Mouse (Mus musculus) splenic B cell, adult 2 months (primary cell): ENCODE data around the gene Aanat.
"Not testable (repeated sequence)": the region's sequence is repeated elsewhere in the genome, so short reads cannot be mapped to it uniquely, and the experiment has no call there.

ENCODE experiments used
- DNase-seq: peaks from one replicate; pipeline ENCODE4 v3.0.0-alpha.2; 2011; ENCODE audit warnings: low read depth, low spot score
- H3K27me3 ChIP-seq: 2 replicates; pipeline ENCODE4 v1.6.1; 2012; ENCODE audit warnings: mild to moderate bottlenecking, low read length, moderate library complexity, mixed read lengths; ENCODE audit not compliant: control insufficient read depth, poor library complexity, insufficient read depth, severe bottlenecking
- H3K36me3 ChIP-seq: 2 replicates; pipeline ENCODE4 v1.6.1; 2012; ENCODE audit warnings: mild to moderate bottlenecking, low read length, moderate library complexity, mixed read lengths; ENCODE audit not compliant: control insufficient read depth, poor library complexity, insufficient read depth, severe bottlenecking

The Aanat gene

DNA sequence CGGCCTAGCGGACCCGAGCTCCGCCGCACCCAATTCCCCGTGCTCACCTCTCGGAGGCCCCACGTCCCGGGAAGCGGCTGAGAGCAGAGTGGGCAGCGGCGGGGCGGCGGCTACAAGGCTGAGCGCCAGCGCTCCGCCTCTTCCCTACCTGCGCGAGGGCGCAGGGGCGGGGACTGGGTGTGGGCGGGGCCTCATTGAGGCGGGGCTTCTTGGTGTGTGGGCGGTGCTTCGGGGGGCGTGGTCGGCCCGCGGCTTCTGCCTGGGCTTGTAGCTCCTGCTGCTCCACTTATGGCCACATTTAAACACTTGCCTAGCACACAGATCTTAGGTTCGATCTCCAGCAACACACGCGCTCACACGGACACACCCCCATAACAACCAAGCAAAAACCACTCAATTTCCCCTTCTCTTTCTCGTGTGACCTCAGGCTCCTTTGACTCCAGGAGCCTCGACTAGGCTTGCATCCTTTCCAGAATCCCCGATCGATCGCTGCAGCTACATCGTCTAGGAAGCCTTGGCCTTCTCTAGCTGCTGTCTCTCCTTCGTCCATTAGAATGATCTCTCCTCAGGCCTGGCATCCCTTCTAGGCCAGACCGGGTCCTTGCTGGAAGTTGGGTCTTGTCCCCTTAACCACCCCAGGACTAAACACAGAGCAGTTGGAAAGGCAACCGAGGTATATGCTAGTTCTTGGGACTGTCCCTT lies 38.0 kb downstream of the Aanat start:
- Histone ChIP-seq H3K36me3 (no peaks in the 10 kb centered on the region), H3K27me3 (no peaks in the 10 kb centered on the region)
- DNase-seq: peak; percentile 94

DNA sequence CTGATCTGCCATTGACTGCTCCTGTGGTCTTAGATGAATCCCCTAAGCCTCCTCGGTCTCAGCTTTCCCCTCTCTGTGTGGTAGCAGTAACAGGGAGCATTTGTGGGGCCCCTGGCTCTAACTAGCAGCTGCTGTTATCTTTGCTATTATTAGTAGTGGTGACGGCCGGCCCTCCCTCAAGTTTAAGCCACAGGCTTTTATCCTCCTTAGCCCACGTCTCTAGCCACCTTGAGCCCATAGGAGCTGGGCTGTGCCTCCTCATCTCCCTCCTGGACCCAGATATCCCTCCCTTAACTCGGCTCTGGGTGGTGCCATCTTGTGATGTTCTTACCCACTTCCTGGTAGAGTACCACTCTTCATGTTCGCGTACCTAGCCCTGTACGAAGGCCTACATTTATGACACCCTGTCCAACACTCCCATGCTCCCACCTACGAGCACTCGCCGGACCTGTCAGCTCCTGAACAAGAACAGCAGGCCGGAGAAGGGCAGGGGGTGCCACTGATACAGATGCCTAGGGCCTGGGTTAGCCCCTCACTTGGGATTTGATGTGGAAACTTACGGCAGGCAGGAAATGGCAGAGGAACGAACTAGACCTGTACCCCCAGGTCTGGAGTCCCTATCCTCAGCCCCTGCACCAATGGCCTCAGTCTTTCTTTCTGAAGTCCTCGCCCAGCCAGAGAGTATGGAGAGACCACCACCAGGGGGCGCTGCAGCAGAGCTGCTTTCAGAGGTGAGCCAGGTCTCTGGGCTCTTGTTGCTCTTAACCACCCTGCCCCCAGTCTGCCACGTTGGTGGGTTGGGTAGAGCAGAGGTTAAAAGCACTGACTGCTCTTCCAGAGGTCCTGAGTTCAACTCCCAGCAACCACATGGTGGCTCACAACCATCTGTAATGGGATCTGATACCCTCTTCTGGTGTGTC lies 39.1 kb downstream of the Aanat start:
- DNase-seq: peak; percentile 85
- H3K36me3 ChIP-seq: no peaks in the 10 kb centered on the region
- no peaks in the 10 kb centered on the region for H3K27me3 ChIP-seq

- Histone ChIP-seq H3K36me3 (no peaks in the 10 kb centered on the region), H3K27me3 (no peaks in the 10 kb centered on the region)
- no peak for DNase-seq
Observed at GRCm38 (mm10) chr11:116626299-116627071, 40.3 kb downstream of the Aanat start, which contains the start of gene Rhbdf2. Rhbdf2 (minus strand) TSS chr11:116627019.

DNA sequence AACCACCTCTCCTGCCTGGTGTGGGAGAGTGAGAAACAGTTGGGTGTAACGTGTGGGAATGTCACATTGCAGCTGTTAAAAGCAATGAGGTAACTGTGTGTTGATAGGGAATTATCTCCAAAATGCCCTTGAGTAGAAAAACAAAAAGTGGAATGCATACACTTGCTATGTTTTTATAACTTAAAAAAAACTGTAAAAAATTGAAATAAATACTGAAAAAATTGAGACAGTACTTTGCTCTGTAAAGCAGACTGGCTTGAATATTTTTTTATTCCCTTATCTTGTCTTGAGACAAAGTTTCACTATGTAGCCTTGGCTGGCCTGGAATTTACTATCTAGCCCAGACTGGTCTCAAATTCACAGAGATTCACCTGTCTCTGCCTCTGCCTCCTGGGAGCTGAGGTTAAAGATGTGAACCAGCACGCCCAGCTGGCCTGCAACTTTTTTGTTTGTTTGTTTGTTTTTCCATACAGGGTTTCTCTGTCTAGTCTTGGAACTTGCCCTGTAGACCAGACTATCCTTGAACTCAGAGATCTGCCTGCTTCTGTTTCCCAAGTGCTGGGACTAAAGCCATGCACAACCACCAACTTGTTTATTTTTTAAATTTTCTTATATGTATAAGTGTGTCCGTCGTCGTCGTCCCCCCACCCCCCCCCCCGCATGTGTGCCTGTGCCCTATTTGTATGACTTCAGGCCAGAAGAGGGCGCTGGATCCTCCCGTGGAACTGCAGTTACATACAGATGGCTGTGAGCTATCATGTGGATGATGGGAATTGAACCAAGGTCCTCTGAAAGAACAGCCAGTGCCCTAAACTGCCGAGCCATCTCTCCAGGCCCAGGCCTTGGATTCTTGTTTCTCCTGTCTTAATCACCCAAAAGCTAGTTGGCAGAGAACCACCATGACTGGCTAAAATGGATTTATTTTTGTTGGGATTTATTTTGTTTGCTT lies 41.1 kb downstream of the Aanat start:
- DNase-seq: peak; percentile 81

DNA sequence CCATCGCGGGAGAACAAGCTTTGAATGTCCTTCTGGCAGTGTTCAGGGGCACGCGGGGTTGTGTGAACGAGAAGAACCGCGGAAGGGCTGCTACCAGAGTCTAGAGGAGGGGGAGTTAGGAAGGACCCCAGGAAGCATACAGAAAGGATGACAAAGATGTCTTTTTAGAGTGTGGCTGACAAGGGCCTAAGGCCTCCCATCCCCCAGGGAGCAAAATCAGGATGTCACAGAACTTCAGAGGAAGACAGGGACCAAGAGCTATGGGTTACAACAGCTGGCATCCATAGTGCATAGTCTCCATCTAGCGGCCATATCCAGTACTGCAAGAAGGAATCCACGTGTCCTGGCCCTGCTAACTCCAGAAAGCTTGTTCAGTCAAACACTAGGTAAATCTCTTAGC lies 42.5 kb downstream of the Aanat start:
- H3K27me3 ChIP-seq: no peaks in the 10 kb centered on the region
- H3K36me3 ChIP-seq: no peaks in the 10 kb centered on the region
- peak; percentile 94 for DNase-seq

More for the DNA sequence above, 41.1 kb downstream of the Aanat start:
- H3K36me3 ChIP-seq: no peaks in the 10 kb centered on the region
- no peaks in the 10 kb centered on the region for H3K27me3 ChIP-seq

- no peaks in the 10 kb centered on the region for H3K27me3 ChIP-seq
- DNase-seq: no peak
- no peaks in the 10 kb centered on the region for H3K36me3 ChIP-seq
Observed at GRCm38 (mm10) chr11:116629472-116629871, 43.2 kb downstream of the Aanat start.

DNA sequence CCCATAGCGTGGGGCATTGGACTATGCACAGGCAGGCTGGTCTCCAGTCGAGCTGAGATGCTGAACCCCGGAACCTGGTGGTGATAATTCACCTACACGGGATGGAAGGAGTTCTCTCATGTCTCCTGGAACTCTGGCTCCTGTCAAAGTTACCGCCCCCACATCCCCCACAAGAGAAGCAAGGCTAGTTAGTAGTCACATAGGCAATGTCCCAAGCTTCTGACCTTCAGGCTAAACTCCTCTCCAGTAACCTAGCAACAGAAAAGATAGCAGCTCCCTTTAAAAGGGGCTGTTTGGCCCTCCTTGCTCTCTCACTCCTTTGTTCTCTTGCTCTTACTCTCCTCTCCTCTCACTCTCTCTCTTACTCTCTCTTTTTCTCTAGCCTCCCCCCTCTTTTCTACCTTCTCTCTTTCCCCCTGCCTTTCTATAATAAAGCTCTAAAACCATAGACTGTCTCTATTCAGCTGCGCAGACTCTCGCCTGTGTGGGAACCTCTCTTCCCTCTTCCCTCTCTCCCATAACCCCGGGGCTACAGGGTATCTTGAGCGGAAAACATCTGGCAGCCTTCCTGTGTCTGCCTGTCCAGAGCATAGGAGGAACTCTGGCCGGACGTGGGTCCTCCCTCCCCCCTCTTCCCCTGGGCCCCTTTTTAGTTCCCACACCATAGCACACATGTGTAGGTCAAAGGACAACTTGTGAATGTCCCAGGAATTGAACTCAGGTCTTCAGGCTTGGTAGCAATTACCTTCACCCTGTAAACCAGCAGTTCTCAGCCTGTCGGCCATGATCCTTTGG lies 44.1 kb downstream of the Aanat start:
- no peaks in the 10 kb centered on the region for H3K36me3 ChIP-seq
- DNase-seq: no peak
- H3K27me3 ChIP-seq: no peaks in the 10 kb centered on the region

GRCm38 (mm10) chr11:116632962-116633361 lies 46.7 kb downstream of the Aanat start:
- no peaks in the 10 kb centered on the region for H3K36me3 ChIP-seq
- DNase-seq: no peak

DNA sequence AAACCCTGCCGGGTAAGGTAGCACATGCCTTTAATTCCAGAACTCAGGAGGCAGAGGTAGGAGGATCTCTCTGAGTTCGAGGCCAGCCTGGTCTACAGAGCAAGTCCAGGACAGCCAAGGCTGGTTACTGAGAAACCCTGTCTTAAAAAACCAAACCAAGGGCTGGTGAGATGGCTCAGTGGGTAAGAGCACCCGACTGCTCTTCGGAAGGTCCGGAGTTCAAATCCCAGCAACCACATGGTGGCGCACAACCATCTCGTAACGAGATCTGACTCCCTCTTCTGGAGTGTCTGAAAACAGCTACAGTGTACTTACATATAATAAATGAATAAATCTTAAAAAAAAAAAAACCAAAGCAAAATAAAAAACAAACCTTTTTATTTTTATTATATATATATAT lies 50.4 kb downstream of the Aanat start:
- not testable (repeated sequence) for H3K36me3 ChIP-seq, DNase-seq, H3K27me3 ChIP-seq

More at GRCm38 (mm10) chr11:116632962-116633361, 46.7 kb downstream of the Aanat start:
- no peaks in the 10 kb centered on the region for H3K27me3 ChIP-seq

- DNase-seq: peak; percentile 52
- no peaks in the 10 kb centered on the region for H3K27me3 ChIP-seq
Observed at GRCm38 (mm10) chr11:116641168-116641567, 54.9 kb downstream of the Aanat start.

DNA sequence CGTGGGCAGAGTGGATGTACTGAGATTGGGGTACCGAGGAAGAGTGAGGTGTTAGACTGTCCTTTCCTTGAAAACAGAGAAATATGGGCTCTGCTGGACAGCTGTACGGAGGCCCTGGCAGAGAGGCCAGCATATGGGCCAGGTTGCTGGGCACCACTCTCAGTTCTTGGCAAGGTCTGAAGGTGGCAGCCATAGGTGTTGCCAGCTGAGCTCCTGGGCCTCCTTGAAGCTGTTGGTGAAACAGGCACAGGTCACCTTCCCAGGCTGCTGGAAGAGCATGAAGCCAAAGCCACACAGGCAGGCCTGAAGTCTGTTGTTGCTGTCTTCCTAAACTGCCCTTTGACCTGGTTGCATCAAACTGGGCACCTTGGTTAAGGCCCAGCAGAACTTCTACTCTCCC lies 55.5 kb downstream of the Aanat start:
- Histone ChIP-seq H3K36me3 (no peaks in the 10 kb centered on the region), H3K27me3 (no peaks in the 10 kb centered on the region)
- DNase-seq: no peak

More at GRCm38 (mm10) chr11:116641168-116641567, 54.9 kb downstream of the Aanat start:
- no peaks in the 10 kb centered on the region for H3K36me3 ChIP-seq

DNA sequence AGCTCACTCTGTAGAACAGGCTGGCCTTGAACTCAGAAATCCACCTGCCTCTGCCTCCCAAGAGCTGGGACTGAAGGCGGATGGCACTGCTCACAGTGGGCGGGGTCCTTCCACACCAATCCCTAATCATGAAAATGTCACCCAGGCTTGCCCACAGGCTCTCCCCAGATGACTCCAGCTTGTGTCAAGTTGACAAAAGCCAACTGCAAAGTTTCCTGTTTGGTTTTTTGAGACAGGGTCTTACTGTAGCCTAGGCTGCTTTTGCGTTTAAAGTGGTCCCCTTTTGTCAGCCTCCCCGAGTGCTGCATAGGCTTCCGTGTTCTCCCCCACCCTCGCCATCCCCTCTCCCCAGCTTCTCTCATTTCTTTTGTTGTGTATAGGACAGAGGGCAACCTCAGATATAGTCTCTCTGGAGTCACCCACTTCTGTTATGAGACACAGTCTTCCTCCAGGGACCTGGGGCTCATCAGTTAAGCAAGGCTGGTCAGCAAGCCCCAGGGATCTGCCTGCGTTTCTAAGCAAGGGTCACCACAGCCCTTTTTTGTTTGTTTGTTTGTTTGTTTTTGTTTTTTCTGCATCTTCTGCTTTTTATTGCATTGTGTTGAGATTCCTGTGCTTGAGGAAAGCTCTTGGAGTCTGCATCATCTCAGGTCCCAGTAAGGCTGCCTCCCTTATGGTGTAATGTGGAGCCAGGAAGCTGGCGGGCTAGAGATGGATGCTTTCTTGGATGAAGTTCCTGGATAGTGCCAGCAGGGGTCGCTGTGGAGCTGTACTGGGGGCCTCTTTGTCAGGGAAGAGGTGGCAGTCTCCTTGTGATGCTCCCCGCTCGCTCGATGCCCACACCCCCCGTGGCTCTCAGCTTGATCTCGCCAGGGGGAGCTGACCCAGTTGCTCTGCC lies 56.7 kb downstream of the Aanat start:
- no peaks in the 10 kb centered on the region for H3K27me3 ChIP-seq
- H3K36me3 ChIP-seq: no peaks in the 10 kb centered on the region
- DNase-seq: peak; percentile 85
